Mouse (Mus musculus) Patski (cell line): ENCODE data around the gene Myo1a. TPM values are rescaled to one million over a fixed set of nuclear protein-coding genes. Genes with fewer than 3 reads are reported as not detected.
A peak's percentile ranks its signal among the peaks of the same experiment; 100 is the strongest.

Experiments
- ATAC-seq: fragments of 100-300 bp; one replicate; pipeline ENCODE4 v1.8.0; 2021
- CTCF ChIA-PET: fragments of 350-600 bp; sonication (Branson Sonifier 250); formaldehyde crosslinking; loops from one replicate; lab custom pipeline; 2022; ENCODE audit warnings: inconsistent platforms; lab: Charles Lee
- POLR2A ChIA-PET: fragments of 350-600 bp; sonication (Branson Sonifier 250); formaldehyde crosslinking; loops from one replicate; lab custom pipeline; 2022; ENCODE audit warnings: antibody characterized with exemption, inconsistent platforms; lab: Charles Lee
- DNase-seq: peaks from one replicate; pipeline ENCODE4 v3.0.0-alpha.2; 2011; ENCODE audit warnings: low read depth, low spot score
- H3K27me3 ChIP-seq: fragments of 371-371 bp; one replicate; pipeline ENCODE4 v1.5.1; 2021
- CTCF ChIP-seq: fragments of 100-300 bp; IDR thresholded peaks from one replicate; pipeline ENCODE4 v1.5.1; 2021
- in situ Hi-C: fragments of 300-500 bp; cut with MboI; formaldehyde crosslinking; loops from 3 replicates; pipeline ENCODE4 v1.11.1; 2018; ENCODE audit warnings: low pct_unique_long_range_greater_than_20kb, mixed read lengths
- polyA plus RNA-seq: library from polyadenylated mRNA; unstranded; gene quantifications from one replicate; pipeline ENCODE4 v1.2.3, GENCODE M21; 2021

The Myo1a gene
- polyA plus RNA-seq, 1 experiment from 2014 or later = 0.17 TPM

DNA sequence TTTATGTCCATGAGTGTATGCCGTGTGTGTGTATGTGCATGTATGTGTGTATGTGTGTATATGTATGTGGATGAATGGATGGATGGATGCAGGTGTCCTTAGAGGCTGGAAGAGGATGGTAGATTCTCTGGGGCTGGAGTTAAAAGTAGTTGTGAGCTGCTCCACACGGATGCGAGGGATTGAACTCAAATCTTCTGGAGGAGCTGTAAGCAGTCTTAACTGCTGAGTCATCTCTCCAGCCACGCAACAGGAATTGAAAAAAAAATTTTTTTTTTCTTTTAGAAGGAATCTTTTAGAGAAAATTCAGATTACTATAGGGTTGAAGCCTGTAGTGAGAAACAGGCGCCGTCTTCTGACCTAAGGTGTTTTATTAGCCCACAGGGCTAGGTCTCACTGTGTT lies 22.1 kb upstream of the Myo1a start:
- TF ChIP-seq CTCF = no peak
- ChIA-PET CTCF (no interaction called here), POLR2A (no interaction called here)
- ATAC-seq (no peak), DNase-seq (no peak)
- in situ Hi-C loops = loop anchor here (25.0 kb wide), 1 partner anchor 504 kb away; the partner anchor contains the start of genes Gls2 and Rbms2
- H3K27me3 ChIP-seq = no peaks in the 10 kb centered on the region

DNA sequence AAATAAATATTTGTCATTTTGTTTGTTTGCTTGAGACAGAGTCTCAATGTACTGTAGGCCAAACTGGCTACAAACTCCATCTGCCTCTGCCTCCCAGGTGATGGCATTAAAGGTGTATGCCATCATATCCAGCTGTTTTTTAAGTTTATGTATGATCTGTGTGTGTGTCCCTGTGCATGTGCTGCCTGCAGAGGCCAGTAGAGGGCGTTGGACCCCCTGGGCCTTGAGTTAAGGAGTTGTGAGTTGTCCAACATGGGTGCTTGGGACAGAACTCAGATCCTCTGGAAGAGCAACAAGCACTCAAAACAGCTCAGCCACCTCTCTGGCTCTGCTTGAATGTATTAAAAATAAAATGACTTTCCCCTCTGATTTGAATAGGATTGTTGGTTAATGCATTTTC lies 13.9 kb upstream of the Myo1a start:
- no peaks in the 10 kb centered on the region for H3K27me3 ChIP-seq
- DNase-seq (no peak), ATAC-seq (no peak)
- ChIA-PET CTCF (interaction anchor here (0.9 to 1.5 kb wide), 4 partner anchors 9 to 49 kb away, joined by 3 read pairs; no protein-coding TSS in a partner anchor), POLR2A (no interaction called here)
- in situ Hi-C loops = loop anchor here (25.0 kb wide), 1 partner anchor 496 kb away; the partner anchor contains the start of genes Gls2 and Rbms2
- TF ChIP-seq CTCF = peak; percentile 42

DNA sequence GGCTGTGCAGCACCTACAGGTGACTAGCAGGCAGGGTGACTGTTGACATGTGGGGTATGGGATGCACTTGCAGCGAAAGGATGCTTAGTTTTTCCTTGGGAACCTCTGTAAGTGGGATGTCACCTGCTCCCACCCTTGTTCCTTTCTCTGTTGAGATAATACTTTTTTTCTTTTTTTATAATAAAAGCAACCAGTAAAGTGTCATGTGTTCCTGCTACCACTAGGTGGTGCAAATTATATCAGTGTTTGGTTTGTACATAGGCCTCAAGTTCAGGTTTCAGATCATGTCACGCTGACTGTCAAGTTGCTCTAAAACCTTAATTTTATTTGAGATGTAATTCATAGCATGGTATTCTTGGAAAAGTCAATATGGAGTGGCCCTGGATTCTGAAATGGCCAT lies 10.3 kb upstream of the Myo1a start:
- POLR2A ChIA-PET = no interaction called here

DNA sequence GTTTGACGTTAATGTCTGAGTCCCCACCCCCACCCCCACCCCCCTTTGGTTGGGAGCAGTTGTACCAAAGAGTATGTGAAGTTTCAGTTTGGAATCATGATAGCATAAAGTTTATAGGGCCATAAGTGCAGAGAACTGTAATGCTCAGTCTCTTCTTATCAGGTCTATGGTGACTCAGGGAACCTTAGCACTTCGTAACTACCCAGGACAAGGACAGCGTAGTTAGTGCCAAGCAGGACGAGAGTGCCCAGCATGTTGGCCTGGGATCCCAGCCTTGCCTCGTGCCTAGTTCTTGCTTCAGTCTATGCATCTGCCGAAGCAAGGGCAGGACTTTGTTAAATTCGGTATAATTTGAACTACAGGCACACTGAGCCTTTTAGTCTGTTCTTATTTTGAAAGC lies 9.2 kb upstream of the Myo1a start:
- ChIA-PET CTCF (interaction anchor here (1.6 kb wide), 1 partner anchor 17 kb away, joined by 3 read pairs; no protein-coding TSS in a partner anchor), POLR2A (interaction anchor here (1.1 kb wide), 1 partner anchor 15 kb away, joined by 3 read pairs; no protein-coding TSS in a partner anchor)
- no peak for ATAC-seq
- H3K27me3 ChIP-seq = no peaks in the 10 kb centered on the region
- in situ Hi-C loops = loop anchor here (25.0 kb wide), 1 partner anchor 492 kb away; the partner anchor contains the start of genes Gls2 and Rbms2
- DNase-seq = no peak
- no peak for TF ChIP-seq CTCF

More for the DNA sequence above, 10.3 kb upstream of the Myo1a start:
- TF ChIP-seq CTCF = peak; percentile 70
- CTCF ChIA-PET = interaction anchor here (1.8 kb wide), 1 partner anchor 13 kb away, joined by 4 read pairs; no protein-coding TSS in a partner anchor
- no peak for DNase-seq
- H3K27me3 ChIP-seq = no peaks in the 10 kb centered on the region
- in situ Hi-C loops = loop anchor here (25.0 kb wide), 1 partner anchor 493 kb away; the partner anchor contains the start of genes Gls2 and Rbms2
- no peak for ATAC-seq

DNA sequence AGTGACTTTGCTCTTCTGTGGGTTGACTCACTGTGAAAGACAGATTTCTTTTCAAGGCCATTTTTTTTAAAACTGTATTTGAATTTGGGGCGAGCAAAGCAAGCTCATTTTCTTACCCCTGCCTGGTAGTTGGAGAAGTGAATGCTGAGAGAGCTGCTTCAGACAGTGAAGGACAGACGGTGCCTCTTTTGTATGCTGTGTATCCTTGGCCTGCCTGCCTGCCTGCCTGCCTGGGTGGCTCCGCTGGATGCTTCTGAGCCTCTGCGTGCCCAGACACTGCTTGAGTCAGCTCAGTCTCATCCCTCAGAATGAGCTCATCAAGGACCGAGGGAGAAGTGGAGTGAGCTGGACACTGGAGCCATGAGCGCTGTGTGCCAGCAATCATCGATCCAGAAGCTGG lies 6.0 kb upstream of the Myo1a start:
- TF ChIP-seq CTCF = no peak
- H3K27me3 ChIP-seq = no peaks in the 10 kb centered on the region
- in situ Hi-C loops = loop anchor here (25.0 kb wide), 1 partner anchor 488 kb away; the partner anchor contains the start of genes Gls2 and Rbms2
- POLR2A ChIA-PET = no interaction called here
- ATAC-seq (no peak), DNase-seq (no peak)
- CTCF ChIA-PET = no interaction called here

DNA sequence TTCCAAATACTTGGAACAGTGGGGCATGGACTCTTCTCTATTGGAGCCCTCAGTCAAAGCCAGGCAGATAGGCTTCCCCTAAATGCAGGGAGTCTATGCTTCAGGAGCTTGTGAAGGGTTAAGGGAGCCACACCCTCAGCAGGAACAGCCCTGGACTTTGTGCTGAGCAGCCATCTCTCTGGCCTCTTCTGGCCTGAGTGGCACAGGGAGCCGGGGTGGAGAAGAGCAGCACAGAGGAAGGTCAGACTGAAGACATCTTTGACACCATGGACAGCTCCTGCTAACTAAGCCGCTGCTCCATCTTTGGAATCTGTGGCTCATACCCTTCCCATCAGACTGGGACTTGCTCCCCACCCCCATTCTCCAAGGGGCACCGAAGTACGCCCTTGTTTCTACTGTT lies 1.7 kb upstream of the Myo1a start:
- ATAC-seq = no peak
- TF ChIP-seq CTCF = no peak
- ChIA-PET POLR2A (no interaction called here), CTCF (no interaction called here)
- no peak for DNase-seq
- in situ Hi-C loops = no loop called here
- H3K27me3 ChIP-seq = no peaks in the 10 kb centered on the region

DNA sequence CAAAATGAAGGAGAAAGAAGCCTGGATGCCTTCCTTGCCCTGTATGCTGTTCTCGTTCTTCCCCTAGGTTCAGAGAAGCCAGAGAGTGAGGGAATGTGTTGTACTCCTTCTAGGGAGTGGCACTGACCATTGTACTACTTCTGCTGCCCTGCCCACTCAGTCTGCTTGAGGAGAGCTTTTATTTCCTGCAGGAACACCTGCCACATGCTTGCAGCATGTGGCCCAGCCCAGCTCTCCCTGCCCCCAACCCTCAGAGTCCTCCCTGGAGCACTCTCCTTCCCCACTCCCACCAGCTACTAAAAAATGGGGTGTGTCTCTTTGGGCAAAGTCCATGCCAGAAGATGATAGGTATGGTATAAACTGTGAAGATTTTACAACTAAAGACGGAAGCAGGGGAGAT lies 677 bp upstream of the Myo1a start:
- no peak for TF ChIP-seq CTCF
- in situ Hi-C loops = no loop called here
- POLR2A ChIA-PET = no interaction called here

DNA sequence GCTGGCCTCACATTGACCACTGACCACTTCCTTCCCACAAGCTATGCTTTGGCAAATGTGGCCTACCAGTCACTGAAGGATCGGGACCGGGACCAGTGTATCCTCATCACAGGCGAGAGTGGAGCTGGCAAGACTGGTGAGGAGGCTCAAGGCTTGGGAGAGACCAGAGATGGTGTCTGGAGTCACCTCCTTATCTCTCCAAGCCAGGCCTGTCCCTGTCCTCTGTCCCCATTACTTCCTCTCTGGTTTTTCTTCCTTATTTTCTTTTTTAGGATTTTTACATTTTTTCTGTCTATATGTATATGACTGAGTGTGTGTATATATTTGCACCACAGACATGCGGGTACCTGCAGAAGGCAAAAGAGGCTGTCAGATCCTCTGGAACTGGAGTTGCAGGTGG lies 813 bp downstream of the Myo1a start:
- ChIA-PET CTCF (no interaction called here), POLR2A (no interaction called here)
- no peaks in the 10 kb centered on the region for H3K27me3 ChIP-seq
- DNase-seq = no peak
- in situ Hi-C loops = no loop called here
- TF ChIP-seq CTCF = no peak
- ATAC-seq = no peak

More for the DNA sequence above, 677 bp upstream of the Myo1a start:
- ATAC-seq = no peak
- no peaks in the 10 kb centered on the region for H3K27me3 ChIP-seq
- CTCF ChIA-PET = interaction anchor here (0.7 to 1.4 kb wide), 2 partner anchors 14 to 227 kb away, joined by 3 to 4 read pairs; no protein-coding TSS in a partner anchor
- no peak for DNase-seq

DNA sequence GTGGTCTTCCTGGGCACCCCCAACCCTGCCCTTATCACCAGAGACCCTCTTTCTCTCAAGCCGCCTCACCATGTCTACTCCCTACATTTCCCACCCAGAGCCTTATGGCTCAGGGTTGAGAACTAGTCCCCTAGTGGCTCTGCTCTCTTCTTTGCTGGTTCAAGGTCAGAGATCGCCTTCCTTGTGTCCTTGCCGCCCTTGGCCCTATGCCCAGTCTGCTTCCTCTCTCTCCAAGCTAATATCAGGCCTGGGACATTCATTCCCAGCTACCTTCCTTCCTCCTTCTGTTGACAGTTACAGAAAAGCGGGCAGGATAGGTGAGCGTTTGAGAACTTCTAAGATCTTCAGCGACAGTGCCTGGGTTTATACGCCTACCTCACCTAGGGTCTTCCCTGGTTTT lies 2.8 kb downstream of the Myo1a start:
- H3K27me3 ChIP-seq = no peaks in the 10 kb centered on the region
- CTCF ChIA-PET = interaction anchor here (1.2 kb wide), 2 partner anchors 15 to 230 kb away, joined by 3 read pairs; no protein-coding TSS in a partner anchor
- in situ Hi-C loops = no loop called here
- POLR2A ChIA-PET = no interaction called here
- no peak for TF ChIP-seq CTCF
- ATAC-seq (no peak), DNase-seq (no peak)

DNA sequence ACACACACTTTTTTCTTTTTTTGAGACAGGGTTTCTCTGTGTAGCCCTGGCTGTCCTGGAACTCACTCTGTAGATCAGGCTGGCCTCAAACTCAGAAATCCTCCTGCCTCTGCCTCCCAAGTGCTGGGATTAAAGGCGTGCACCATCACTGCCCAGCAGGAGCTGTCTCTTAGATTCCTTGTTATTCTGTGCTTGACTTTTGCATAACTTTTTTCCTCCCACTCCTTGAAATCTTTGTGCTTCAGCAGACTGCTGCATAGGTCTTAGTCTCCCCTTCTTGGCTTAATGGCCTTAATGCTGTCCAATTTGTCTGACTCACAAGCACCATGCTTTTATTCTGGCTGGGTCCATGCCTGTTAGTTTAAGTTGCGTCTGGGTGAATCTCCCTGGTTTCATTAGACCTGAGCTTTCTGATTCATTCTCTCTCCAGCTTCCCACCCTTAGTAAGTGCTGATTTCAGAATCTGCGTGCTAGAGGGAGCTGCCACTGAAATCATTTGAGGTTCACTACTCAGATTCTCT lies 3.9 kb downstream of the Myo1a start:
- ATAC-seq (no peak), DNase-seq (no peak)
- in situ Hi-C loops = no loop called here
- no peak for TF ChIP-seq CTCF
- no peaks in the 10 kb centered on the region for H3K27me3 ChIP-seq
- POLR2A ChIA-PET = no interaction called here
- CTCF ChIA-PET = no interaction called here

DNA sequence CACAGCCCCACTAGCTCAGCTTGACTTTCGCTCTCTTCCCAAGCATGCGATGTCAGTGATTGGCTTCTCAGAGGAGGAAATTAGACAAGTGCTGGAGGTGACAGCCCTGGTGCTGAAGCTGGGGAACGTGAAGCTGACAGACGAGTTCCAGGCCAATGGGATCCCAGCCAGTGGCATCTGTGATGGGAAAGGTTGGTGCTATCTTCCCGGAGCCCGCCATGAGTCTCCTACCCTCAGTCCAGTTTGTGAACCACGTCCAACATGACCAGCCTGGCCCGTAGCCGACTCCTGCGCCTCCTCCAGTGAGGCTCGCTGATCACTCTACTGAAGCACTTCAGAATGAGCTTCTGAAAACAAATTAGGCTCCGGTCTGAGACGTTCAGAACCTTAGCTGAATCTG lies 5.4 kb downstream of the Myo1a start:
- CTCF ChIA-PET = no interaction called here
- H3K27me3 ChIP-seq = no peaks in the 10 kb centered on the region
- TF ChIP-seq CTCF = no peak
- DNase-seq = no peak
- in situ Hi-C loops = no loop called here
- POLR2A ChIA-PET = interaction anchor here (1.2 to 1.5 kb wide), 2 partner anchors 13 to 15 kb away, joined by 3 read pairs; no protein-coding TSS in a partner anchor
- ATAC-seq = no peak
